Mouse (Mus musculus): ENCODE measurements around the gene Tdrd5.

- TF ChIP-seq EP300 (IDR thresholded peaks at IDR 0.05; ENCODE audit: low read depth) (no peak), CTCF (IDR thresholded peaks at IDR 0.05; ENCODE audit: low read depth) (no peak)
Measured at GRCm38 (mm10) chr1:156308595-156308994, 5.1 kb upstream of the Tdrd5 start.
